Mouse (Mus musculus): ENCODE measurements around the gene Amn1. TPM values are rescaled to one million over a fixed set of nuclear protein-coding genes. Genes with fewer than 3 reads are reported as not detected.

Amn1 gene
- polyA plus RNA-seq, 1 experiment from 2014 or later = 112 TPM

Other genes starting within 250 kb of the Amn1 start
- gene Sinhcaf, start 242.2 kb downstream of the Amn1 start, polyA plus RNA-seq (2015; fragmentation: Nextera tagmentation; extraction: Ambion mirVana) = 30.7 and 46.2 TPM in 2 replicates
- 14.2 and 15.1 TPM in 2 replicates for gene Dennd5b, start 87.0 kb downstream of the Amn1 start, polyA plus RNA-seq (2015; fragmentation: Nextera tagmentation; extraction: Ambion mirVana)
- gene Gm10203, start 58.5 kb downstream of the Amn1 start, polyA plus RNA-seq (2015; fragmentation: Nextera tagmentation; extraction: Ambion mirVana) = not detected in 2 replicates
- gene Etfbkmt, start 48.9 kb downstream of the Amn1 start, polyA plus RNA-seq (2015; fragmentation: Nextera tagmentation; extraction: Ambion mirVana) = 5.7 and 7.9 TPM in 2 replicates
- 26.7 and 29.9 TPM in 2 replicates for gene Resf1, start 120.7 kb upstream of the Amn1 start, polyA plus RNA-seq (2015; fragmentation: Nextera tagmentation; extraction: Ambion mirVana)
- gene Bicd1, start 220.2 kb upstream of the Amn1 start, polyA plus RNA-seq (2015; fragmentation: Nextera tagmentation; extraction: Ambion mirVana) = 48.3 and 48.7 TPM in 2 replicates

Data from midbrain, embryonic 16.5 days (tissue).